Mouse (Mus musculus) lung, postnatal 0 days (tissue): ENCODE results near the gene Sparcl1. TPM values are rescaled to one million over a fixed set of nuclear protein-coding genes. Genes with fewer than 3 reads are reported as not detected.

Source experiments
- ATAC-seq: fragments of 200-750 bp; cut with Nextera tagmentation; 2 replicates; pipeline ENCODE4 v1.8.0; 2017; ENCODE audit warnings: moderate library complexity
- DNase-seq: peaks from one replicate; pipeline ENCODE4 v3.0.0-alpha.2; 2016; ENCODE audit warnings: low spot score
- H3K27ac ChIP-seq: fragments of 300-500 bp; sonication (generic); 2 replicates; pipeline ENCODE4 v1.5.1; 2014; ENCODE audit warnings: antibody characterized with exemption, mild to moderate bottlenecking, low read length, mixed read lengths
- H3K27me3 ChIP-seq: fragments of 300-500 bp; sonication (generic); replicated peaks from 2 replicates; pipeline ENCODE4 v1.6.1; 2014; ENCODE audit warnings: low read length, mixed read lengths; ENCODE audit not compliant: insufficient read depth
- H3K36me3 ChIP-seq: fragments of 300-500 bp; sonication (generic); 2 replicates; pipeline ENCODE4 v1.6.1; 2014; ENCODE audit warnings: low read length, mixed read lengths; ENCODE audit not compliant: insufficient read depth
- H3K4me1 ChIP-seq: fragments of 300-500 bp; sonication (generic); 2 replicates; pipeline ENCODE4 v1.6.1; 2014; ENCODE audit warnings: antibody characterized with exemption, low read depth, low read length, mixed read lengths; ENCODE audit not compliant: insufficient read depth
- H3K4me2 ChIP-seq: fragments of 300-500 bp; sonication (generic); replicated peaks from 2 replicates; pipeline ENCODE4 v1.6.1; 2014; ENCODE audit warnings: low read depth, mild to moderate bottlenecking, low read length, moderate library complexity, mixed read lengths
- H3K4me3 ChIP-seq: fragments of 300-500 bp; sonication (generic); 2 replicates; pipeline ENCODE4 v1.5.1; 2014; ENCODE audit warnings: low read depth, low read length
- H3K9ac ChIP-seq: fragments of 300-500 bp; sonication (generic); replicated peaks from 2 replicates; pipeline ENCODE4 v1.6.1; 2014; ENCODE audit warnings: low read depth, mild to moderate bottlenecking
- H3K9me3 ChIP-seq: fragments of 300-500 bp; sonication (generic); 2 replicates; pipeline ENCODE4 v1.6.1; 2016; ENCODE audit warnings: low read length, mixed read lengths
- CTCF ChIP-seq: IDR thresholded peaks from 2 replicates; pipeline ENCODE4 v1.5.1; 2016; ENCODE audit warnings: antibody characterized with exemption, mild to moderate bottlenecking
- EP300 ChIP-seq: IDR thresholded peaks from 2 replicates; pipeline ENCODE4 v1.6.1; 2016; ENCODE audit warnings: antibody characterized with exemption, mild to moderate bottlenecking, control low read depth
- WGBS: fragments of 180-500 bp; shearing (Covaris S2); extraction: QIAGEN DNeasy Blood & Tissue Kit; methylation state at CpG from one replicate; pipeline ENCODE4 v1.1.7; 2014; 5-methylcytosine and 5-hydroxymethylcytosine counted together
- polyA plus RNA-seq: library from polyadenylated mRNA; unstranded; fragments of >200 nt; fragmentation: Nextera tagmentation; extraction: Ambion mirVana; gene quantifications from 2 replicates; pipeline ENCODE4 v1.2.1, GENCODE M21; 2015

The Sparcl1 gene
- polyA plus RNA-seq, 1 experiment from 2014 or later = 285 TPM

DNA sequence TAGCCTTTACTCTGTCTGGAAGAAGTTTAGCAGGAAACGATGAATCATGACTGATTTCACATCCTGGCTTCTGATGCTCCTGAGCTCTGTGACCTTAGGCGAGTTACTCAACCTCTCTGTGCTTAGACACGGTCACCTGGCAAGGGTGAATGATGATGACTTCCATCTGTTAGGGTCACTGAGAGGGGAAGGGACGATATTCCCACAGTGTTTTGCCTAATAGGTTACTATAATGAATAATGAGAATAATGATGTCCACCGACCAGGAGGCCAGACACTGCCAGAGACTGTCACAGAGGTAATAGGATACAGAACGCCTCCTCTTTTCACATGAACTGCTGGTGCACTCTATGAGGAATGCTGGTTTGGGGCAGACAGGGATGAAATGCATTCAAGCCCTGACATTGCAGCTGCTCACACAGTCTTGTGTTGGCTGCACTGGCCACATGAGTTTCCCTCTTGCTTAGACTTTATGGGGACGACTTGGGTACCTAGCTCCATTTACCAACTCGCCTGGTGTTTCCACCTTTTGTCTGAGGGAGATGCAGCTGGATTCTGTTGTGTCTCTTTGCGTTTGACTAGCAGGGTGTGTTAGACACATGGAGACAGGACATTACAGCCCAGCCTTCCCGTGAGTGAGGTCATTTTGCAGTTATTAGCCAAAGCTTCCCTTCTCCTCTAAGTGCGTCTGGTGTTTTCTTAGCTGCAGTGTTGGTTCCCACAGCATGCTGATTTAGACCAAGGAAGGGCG is 14.9 kb upstream of the Sparcl1 start:
- Histone ChIP-seq H3K9me3 (no peaks in the 10 kb centered on the region), H3K9ac (no peak overlapping the region), H3K27ac (peak overlapping the region; percentile 33; the same call in 1 of the 2 replicates), H3K4me1 (no peaks in the 10 kb centered on the region), H3K4me3 (no peak overlapping the region), H3K27me3 (no peaks in the 10 kb centered on the region), H3K36me3 (no peaks in the 10 kb centered on the region), H3K4me2 (no peak overlapping the region)
- ATAC-seq = peak; percentile 68
- peak; percentile 62 for DNase-seq
- WGBS = 37% methylated on average over 12 of the region's 12 CpGs
- TF ChIP-seq CTCF (no peak), EP300 (peak; percentile 18; the same call in 1 of the 2 replicates)

DNA sequence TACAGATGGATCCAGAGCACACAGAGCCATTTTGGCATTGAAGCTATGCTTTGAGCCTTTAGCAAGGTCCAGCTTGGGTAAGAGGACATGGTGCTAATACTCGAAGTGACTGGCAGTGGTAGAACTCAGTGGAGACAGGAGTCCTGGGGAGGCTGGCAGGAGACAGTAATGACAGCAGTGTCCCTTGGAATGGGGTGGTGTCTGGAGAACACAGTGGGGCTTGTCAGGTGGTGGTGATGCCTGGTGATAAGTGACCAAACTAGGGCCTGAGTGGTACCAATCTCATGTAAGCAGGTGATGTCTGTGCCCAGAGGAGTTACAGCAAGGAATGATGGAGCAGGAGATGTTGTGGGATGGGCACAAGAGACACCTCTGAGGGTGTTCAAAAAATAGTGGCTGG is 13.8 kb upstream of the Sparcl1 start:
- Histone ChIP-seq H3K4me2 (no peak overlapping the region), H3K27me3 (no peaks in the 10 kb centered on the region), H3K4me3 (no peak overlapping the region), H3K4me1 (no peaks in the 10 kb centered on the region), H3K27ac (no peak overlapping the region), H3K9me3 (no peaks in the 10 kb centered on the region), H3K36me3 (no peaks in the 10 kb centered on the region), H3K9ac (no peak overlapping the region)
- 80% methylated on average over 1 of the region's 1 CpGs for WGBS
- TF ChIP-seq EP300 (no peak), CTCF (no peak)
- ATAC-seq (no peak), DNase-seq (no peak)

DNA sequence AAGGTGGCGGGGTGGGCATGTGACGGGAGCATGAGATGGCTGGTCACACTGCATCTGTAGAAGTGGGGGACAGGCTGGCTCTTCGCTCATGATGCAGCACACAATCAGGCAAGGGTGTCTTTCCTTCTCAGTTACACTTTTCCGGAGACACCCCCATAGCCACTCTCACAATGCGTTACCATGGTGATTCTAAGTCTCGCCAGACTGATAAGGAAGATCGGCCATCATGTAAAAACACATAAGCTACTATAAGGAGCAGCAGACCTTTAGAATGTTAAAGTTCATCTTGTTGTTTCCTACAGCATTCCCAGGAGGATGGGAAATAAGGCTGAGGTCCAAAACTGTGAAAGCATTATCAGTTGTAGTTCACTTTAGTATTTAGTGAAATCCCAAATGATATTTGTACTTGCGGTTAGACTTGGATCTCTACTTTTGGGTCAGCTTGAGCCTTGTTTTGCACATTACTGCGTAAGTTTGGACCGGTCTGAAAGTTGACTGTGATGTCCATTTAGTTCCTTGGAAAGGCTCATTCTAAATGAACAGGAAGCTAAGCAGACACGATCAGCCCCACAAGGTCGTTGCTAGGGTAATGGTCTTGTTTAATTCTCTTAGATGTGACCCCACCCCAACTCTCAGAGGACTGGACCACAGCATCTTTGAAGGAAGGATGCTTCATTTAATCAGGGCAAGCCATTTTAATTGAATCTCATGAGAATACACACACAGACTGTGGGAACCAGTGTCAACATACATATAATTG is 13.2 kb upstream of the Sparcl1 start:
- no peak for DNase-seq
- no peak overlapping the region for H3K4me3 ChIP-seq
- no peaks in the 10 kb centered on the region for H3K27me3 ChIP-seq
- no peak overlapping the region for H3K4me2 ChIP-seq
- no peak overlapping the region for H3K27ac ChIP-seq
- no peak for ATAC-seq
- H3K9me3 ChIP-seq = no peaks in the 10 kb centered on the region
- no peak for TF ChIP-seq CTCF
- no peak for TF ChIP-seq EP300
- WGBS = 69% methylated on average over 12 of the region's 12 CpGs
- H3K9ac ChIP-seq = no peak overlapping the region
- H3K36me3 ChIP-seq = no peaks in the 10 kb centered on the region
- H3K4me1 ChIP-seq = no peaks in the 10 kb centered on the region

- TF ChIP-seq CTCF (no peak), EP300 (peak; percentile 66)
- Histone ChIP-seq H3K27me3 (no peaks in the 10 kb centered on the region), H3K4me2 (no peak overlapping the region), H3K9ac (no peak overlapping the region), H3K4me3 (no peak overlapping the region), H3K4me1 (no peaks in the 10 kb centered on the region), H3K27ac (peak overlapping the region; percentile 66; the same call in 1 of the 2 replicates), H3K36me3 (no peaks in the 10 kb centered on the region), H3K9me3 (no peaks in the 10 kb centered on the region)
- DNase-seq (peak; percentile 88), ATAC-seq (peak; percentile 72)
- 51% methylated on average over 6 of the region's 6 CpGs for WGBS
Measured at GRCm38 (mm10) chr5:104124016-104124658, 10.6 kb upstream of the Sparcl1 start.

GRCm38 (mm10) chr5:104115890-104116289 is 2.4 kb upstream of the Sparcl1 start:
- Histone ChIP-seq H3K4me2 (no peak overlapping the region), H3K9me3 (no peaks in the 10 kb centered on the region), H3K4me3 (no peak overlapping the region), H3K9ac (no peak overlapping the region), H3K36me3 (no peaks in the 10 kb centered on the region), H3K4me1 (peaks cover 4% of the 10 kb centered on the region; the same call in 1 of the 2 replicates), H3K27ac (peak overlapping the region; percentile 66), H3K27me3 (no peaks in the 10 kb centered on the region)
- 51% methylated on average over 4 of the region's 4 CpGs for WGBS
- DNase-seq (peak; percentile 67), ATAC-seq (peak; percentile 56)
- TF ChIP-seq EP300 (peak; percentile 88), CTCF (peak; percentile 20; the same call in 1 of the 2 replicates)

DNA sequence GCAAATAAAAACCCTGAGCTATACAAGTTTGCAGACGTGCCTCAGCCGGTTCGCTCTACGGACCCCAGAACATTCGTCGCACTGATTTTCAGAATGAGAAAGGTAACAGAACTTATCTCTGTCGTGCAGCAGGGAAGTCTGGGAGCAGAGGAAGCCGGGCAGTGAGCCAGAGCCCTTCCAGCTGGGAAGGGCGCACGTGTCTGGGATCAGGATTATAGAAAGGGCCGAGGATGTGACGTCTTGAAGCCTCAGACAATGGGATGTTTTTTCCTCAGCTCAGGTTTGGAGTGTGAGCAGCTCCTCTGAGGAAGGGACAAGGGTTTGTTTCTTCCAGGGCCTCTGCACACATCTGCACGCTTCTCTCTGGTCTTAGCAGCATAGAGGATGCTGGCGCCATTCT is 1.6 kb upstream of the Sparcl1 start:
- DNase-seq = peak; percentile 89
- Histone ChIP-seq H3K36me3 (no peaks in the 10 kb centered on the region), H3K4me3 (no peak overlapping the region), H3K4me1 (peaks cover 9% of the 10 kb centered on the region; the same call in 1 of the 2 replicates), H3K4me2 (peak overlapping the region; percentile 56), H3K27me3 (no peaks in the 10 kb centered on the region), H3K9me3 (no peaks in the 10 kb centered on the region), H3K27ac (peak overlapping the region; percentile 90), H3K9ac (no peak overlapping the region)
- TF ChIP-seq EP300 (peak; percentile 95), CTCF (no peak)
- WGBS = 18% methylated on average over 14 of the region's 14 CpGs
- peak; percentile 80 for ATAC-seq
